Mouse (Mus musculus) kidney, postnatal 10 days (tissue): ENCODE measurements around the gene Irgc1.
"Not testable (repeated sequence)": the region's sequence is repeated elsewhere in the genome, so short reads cannot be mapped to it uniquely, and the experiment has no call there.

Experiments
- DNase-seq: peaks from one replicate; pipeline ENCODE4 v3.0.0; 2021; ENCODE audit warnings: mixed read lengths

Irgc1 gene

GRCm38 (mm10) chr7:24430551-24431345 lies 21.3 kb downstream of the Irgc1 start:
- no peak for DNase-seq

DNA sequence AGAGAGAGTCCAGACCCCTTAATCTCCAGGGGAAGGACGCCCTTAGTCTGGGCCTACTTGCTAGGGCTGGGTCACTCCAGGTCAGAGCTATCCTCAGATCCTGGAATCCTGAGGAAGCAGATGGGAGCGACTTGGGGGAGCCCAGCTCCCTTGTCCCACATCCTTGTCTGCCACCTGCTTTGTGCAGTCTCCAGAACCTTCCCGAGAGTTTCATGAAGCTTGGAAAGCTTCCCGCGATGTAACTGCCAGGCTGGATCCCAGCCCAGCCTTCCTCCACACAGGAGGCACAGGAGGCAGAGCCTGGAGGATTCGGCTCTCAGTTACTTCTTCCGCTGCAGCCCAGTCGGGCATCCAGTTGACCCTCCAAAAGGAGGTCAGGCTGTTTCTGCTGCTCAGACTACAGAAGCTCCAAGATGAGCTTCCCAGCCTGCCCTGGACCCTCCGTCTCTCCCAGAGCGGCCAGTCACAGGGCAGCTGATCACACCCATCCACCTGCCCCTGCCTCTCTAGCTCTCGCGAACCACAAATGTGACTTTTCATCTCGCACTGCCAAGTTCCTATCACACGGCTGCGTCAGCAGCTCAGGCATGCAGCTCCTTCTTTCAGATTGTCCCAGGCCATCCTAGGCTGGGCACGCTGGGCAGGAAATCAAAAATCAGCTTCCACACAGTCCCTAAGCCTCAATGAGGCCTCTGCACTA lies 22.5 kb downstream of the Irgc1 start:
- DNase-seq = no peak

DNA sequence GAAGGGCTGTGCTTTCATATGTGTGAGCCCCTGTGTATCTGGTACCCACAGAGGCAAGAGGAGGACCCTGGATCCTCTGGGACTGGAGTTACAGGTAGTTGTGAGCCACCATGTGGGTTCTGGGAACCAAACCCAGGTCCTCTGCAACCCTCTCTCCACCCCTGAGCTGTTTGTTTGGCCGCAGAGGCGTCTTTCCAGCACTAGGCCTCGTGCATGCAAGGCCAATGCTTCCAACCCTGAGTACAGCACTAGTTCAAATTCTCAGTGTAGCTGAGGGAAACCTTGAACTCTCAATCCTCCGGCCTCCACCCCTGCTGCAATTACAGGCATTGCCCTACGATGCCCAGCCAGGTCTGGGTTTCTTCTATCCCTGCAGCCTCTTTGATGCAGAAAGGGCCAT lies 23.4 kb downstream of the Irgc1 start:
- no peak for DNase-seq

- no peak for DNase-seq
Observed at GRCm38 (mm10) chr7:24427168-24427567, 24.9 kb downstream of the Irgc1 start.

DNA sequence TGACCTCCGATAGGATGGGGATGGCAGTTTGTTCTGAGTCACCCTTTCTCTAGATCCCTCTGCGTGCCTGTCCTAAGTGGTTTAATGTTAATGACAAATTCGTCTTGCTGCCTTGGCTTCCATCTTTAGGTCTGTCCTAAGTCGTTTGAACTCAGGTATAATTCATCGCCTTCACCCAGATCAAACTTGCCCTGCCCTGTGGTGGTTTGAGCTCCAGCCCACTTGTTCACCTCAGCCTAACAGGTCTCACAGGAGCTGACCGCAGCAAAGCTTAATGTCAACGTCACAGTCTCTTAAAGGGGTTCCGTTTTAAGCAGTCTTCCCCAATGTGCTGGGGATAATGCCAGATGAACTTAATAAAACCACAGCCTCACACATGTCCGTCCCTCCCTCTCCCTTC lies 26.2 kb downstream of the Irgc1 start:
- no peak for DNase-seq

DNA sequence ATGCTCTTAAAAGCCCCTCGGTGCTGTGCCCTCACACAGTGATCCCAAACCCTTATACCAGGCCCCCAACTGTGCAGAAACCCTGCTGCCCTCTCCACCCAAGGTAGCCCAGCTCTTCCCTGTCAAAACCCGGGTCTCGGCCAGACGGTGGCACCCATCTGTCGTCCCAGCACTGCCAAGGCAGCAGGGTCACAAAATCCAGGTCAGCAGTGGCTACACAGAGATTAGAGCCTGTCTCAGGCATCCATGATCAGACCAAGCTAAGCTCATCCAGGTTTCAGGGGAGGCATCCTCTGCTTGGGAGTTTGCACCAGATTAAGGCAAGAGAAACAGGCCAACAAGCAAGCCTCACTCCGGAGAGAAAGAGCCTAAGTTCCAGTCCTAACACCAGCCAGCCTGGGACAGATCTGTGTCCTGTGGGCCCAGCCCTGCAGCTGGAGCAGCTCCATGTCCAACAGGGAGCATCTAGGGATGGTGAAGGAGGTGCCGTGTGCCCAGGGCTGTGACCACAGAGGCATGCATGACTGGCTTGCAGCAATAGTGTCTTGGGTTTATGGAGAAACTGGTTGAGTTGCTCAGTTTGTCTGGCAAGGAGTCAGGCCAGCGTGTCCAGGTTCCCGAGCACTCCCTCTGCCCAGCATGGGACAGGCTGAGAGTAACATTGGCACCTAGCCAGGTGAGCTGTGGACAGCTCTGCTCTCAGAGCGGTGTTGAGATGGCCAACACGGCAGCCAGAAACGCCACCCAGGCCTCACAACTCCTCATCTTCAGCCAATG lies 28.0 kb downstream of the Irgc1 start:
- peak; percentile 58 for DNase-seq

DNA sequence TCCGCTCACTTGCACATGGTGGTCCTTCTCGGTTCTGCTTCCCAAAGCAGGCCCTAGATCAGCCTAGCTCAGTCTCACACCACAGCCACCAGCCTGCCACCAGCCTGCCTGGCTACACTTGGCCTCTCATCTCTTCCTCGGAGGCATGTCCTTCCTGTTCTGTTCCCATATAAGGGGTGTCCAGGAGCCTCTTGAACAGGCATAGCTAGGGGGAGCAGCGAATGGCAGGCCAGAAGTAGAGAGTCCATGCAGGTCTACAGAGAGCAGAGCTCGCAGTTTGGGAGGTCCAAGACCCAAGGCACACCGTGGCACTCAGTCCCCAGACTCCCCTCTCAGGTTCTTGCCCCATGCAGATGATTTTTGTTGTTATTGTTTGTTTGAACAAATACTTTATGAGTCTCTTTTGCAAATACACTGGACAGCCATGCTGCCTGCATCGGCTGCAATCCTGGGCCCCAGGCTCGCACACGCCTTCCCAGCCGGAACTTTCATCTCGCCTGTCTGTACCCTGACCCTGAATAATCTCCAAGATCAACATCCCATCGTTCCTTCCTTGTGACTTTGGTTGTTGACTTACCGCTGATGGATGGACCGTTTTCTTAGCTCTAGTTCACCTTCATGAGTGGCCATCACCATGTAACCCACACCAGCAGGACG lies 28.9 kb downstream of the Irgc1 start:
- DNase-seq = no peak

DNA sequence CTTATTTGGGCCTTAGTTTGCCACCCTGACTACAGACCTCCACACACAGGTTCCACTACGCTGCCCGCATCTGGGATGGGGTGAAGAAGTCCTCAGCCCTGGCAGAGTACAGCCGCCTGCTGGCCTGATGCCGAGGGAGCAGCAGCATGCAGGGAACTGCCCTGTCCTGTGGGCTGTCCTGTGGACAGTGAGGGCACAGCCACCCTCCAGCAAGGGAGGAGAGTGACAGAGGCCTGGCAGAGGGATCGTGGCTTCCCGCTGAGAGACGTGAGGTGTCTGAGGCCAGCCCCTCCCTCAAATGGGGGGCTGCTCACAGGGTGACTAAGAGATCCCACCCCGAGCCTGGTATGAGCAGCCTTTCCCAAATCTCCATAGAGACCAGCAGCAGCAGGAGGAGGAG lies 29.8 kb downstream of the Irgc1 start:
- no peak for DNase-seq

- no peak for DNase-seq
Observed at GRCm38 (mm10) chr7:24421648-24422047, 30.4 kb downstream of the Irgc1 start.

DNA sequence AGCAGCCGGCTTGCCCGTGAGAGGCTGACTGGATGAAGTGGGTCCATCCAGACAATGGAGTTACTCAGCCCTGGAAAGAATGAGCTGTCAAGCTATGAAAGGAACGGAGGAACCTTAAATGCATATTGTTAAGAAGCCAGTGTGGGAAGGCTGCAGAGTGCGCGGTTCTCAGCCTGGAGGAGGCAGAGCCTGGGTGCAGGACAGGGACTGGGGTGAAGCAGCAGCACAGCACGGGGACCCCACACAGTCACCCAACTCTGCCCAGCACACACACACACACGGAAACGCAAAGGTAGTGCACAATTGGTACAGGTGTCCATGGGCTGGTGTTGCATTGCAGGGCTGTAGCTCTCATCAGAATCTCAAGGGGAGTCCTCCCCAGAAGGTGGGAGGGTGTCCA lies 32.5 kb downstream of the Irgc1 start:
- DNase-seq = no peak

GRCm38 (mm10) chr7:24415261-24415660 lies 36.8 kb downstream of the Irgc1 start:
- no peak for DNase-seq

DNA sequence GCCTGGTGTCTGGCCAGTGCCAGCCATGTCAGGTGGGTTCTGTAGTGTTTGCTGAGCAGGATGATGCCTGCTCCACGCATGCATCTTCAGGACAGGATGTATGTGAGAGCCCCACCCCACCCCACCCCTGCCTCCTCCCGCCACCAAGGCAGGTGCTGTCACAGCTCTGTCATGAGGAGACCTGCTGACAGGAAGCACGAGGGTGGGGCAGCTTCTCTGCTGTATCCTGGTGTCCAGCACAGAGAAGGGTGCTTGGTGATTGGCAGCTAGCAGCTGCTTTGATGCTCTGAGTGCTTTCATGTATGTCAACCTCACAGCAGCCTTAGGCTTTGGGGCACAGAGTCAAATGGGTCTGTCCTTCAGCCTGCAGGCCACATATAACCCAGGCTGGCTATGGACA lies 38.5 kb downstream of the Irgc1 start:
- DNase-seq = no peak

DNA sequence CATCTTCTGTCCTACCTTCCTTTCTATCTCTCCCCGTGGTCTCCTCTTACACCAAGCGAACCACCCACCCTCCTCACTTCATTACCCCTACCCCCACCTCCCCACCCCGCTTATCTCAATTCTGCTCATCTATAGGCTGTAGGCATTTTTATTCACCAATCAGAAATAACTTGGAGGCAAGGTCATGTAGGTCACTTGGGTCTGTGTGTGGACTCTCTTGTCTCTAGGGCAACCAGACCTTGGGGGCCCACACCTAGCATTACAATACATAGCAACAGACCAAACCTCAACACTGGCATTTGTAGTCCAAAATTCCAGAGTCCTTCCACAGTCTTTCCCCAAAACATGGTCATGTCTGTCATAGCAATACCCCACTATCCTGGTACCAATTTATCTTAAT lies 41.3 kb downstream of the Irgc1 start:
- no peak for DNase-seq

GRCm38 (mm10) chr7:24410123-24410522 lies 42.0 kb downstream of the Irgc1 start:
- DNase-seq = no peak

- DNase-seq = no peak
Observed at GRCm38 (mm10) chr7:24408186-24408585, 43.9 kb downstream of the Irgc1 start.

DNA sequence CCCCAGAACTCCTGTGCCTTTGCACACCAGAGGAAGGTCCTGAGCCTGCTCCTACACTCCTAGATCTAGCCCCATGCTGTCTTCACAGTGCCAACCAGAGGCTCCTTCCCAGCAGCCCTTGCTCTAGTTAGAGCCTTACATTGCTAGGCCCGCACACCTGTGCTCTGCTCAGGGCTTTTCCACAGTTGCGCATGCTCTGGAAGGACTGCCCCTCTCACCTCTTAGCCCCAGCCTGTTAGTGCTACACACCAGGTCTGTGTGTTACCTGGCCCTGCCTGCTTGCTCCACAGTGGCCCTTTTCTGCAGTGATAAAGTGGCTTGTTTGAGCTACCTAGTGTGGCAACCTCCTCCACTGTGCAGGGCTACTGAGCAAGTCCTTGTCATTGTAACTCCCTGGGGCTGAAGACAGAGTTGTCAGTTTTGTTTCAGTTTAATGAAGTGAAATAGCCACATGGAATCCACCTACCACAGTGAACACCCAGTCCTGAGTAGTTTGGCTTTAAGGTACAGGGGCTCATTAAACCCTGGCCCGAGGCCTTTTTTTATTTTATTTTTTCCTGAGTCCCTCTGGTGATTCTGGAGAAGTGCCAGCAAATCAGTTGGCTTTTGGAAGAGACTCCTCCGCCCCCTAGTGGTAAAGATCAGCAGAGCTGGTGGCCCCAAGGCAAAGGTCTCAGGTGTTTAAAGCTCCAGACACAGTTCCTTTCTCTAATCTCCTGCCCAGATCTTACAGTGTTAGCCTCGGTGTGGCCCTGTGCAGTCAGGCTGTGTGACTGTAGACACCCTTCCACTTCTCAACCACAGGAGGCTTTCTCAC lies 45.4 kb downstream of the Irgc1 start:
- peak; percentile 83 for DNase-seq

DNA sequence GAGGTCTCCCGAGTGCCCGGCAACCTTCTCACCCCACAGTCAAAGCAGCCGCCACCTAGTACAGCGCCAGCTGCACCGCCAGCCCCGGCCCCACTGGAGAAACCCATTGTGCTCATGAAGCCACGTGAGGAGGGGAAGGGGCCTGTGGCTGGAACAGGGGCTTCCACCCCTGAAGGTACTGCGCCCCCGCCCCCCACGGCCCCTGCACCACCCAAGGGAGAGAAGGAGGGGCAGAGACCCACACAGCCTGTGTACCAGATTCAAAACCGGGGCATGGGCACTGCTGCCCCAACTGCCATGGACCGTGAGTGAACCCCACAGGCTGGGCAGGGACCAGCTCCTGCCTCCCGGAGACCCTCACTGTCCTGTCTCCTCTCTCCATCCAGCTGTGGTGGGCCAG lies 46.4 kb downstream of the Irgc1 start:
- no peak for DNase-seq

DNA sequence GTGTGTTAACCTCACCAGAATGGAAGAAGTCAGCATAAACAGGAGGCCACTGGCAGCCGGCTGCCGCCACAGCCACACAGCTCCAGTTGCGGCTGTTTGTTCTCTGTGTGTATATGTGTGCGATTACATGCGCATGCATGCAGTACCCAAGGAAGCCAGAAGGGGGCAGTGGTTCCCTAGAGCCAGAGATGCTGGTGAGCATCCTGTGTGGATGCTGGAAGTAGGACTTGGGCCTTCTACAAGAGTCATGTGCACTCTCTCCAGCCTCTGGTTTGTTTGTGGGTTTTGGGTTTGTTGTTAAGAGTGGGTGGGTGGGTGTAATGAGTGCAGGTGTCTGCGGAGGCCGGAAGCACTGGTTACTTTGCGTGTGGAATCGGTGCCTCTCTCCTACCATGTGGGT lies 49.2 kb downstream of the Irgc1 start:
- DNase-seq = no peak

- DNase-seq = not testable (repeated sequence)
Observed at GRCm38 (mm10) chr7:24400489-24400888, 51.6 kb downstream of the Irgc1 start.

DNA sequence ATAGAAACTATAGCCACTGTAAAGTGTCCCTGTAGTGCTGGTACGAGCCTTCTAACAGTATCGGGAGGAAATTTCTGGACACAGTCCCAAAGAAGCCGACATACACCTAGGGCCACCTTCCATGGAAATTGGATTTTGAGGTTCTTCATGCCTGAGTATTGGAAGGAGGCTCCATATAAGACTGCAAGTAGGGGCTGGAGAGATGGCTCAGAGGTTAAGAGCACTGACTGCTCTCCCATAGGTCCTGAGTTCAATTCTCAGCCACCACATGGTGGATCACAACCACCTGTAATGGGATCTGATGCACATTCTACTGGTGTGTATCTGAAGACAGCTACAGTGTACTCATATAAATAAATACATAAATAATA lies 52.0 kb downstream of the Irgc1 start:
- DNase-seq = no peak

- DNase-seq = peak; percentile 98
Observed at GRCm38 (mm10) chr7:24399256-24400081, 52.6 kb downstream of the Irgc1 start, which contains the start of gene Smg9. Gene Smg9 (plus strand): TSS chr7:24399619.
